Mouse (Mus musculus) layer of hippocampus, postnatal 25 days (tissue): ENCODE data around the gene Slc45a3. TPM values are rescaled to one million over a fixed set of nuclear protein-coding genes. Genes with fewer than 3 reads are reported as not detected.

Experiments used
- DNase-seq, 2 experiments: peaks; one replicate each; pipeline ENCODE4 v3.0.0; 2022; ENCODE audit warnings: mixed read lengths in 2 of 2, low spot score in 1 of 2; ENCODE audit errors: extremely low spot score in 1 of 2
- total RNA-seq, 2 experiments: library from RNA; stranded (reverse); gene quantifications; 2 replicates each; pipeline ENCODE4 v1.2.3; 2021

Slc45a3 gene
- total RNA-seq: 1 to 10 TPM; 2.4 TPM

- peak in 1 of 2 experiments; percentile 17 for DNase-seq
These were observed at the start of gene Slc45a3 for GRCm38 (mm10) chr1:131962606-131963084. TSS of gene Slc45a3 (plus strand) at chr1:131962967.

GRCm38 (mm10) chr1:131917634-131918033 lies 45.1 kb upstream of the Slc45a3 start:
- DNase-seq: no peak

- no peak for DNase-seq
These were observed 43.7 kb upstream of the Slc45a3 start for GRCm38 (mm10) chr1:131919052-131919451.

DNA sequence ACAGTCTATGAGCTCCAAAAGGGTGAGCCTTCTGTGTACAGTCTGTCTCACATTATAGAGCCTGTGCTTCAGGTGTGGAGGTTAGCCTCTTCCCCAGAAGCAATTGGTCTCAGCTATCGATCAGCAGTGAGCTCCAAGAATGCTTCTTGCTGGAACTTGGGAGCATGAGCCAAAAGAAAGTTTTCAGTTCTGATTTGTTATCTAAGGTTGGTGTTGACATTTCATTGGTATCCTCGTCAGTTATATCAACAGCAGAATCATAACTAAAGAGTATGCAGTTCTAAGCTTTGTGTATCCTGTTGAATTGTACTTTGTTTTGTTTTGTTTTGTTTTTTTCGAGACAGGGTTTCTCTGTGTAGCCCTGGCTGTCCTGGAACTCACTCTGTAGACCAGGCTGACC lies 40.7 kb upstream of the Slc45a3 start:
- DNase-seq: no peak

GRCm38 (mm10) chr1:131933471-131933870 lies 29.3 kb upstream of the Slc45a3 start:
- DNase-seq: no peak

DNA sequence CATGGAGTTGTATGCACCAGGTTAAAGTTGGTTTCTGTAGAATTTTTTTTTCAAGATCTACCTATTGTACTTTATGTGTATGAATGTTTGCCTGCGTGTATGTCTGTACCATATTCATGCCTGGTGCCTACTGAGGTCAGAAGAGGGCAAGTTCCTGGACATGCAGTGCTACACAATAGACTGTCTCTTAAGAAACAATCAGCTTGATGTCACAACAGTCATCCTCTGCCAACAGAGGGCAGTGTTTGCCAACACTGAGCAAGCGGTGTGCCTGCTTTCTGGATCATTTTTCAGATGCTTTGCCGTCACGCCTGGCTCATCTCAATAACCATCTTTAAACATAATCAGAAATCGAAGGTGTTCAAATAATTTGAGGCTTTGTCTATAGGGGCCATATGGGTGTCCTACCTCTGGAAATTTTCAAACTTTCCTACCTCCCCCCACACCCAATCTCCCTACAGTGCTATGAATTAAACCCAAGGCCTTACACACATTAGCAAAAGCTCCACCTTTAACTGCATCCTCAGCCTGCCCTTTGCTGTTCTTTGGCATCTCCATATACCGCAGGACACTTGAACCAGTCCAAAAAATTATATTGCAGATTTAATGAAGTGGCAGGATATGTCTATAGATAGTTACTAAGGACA lies 25.0 kb upstream of the Slc45a3 start:
- DNase-seq: peak; percentile 39 to 69

GRCm38 (mm10) chr1:131938811-131939210 lies 24.0 kb upstream of the Slc45a3 start:
- no peak for DNase-seq

GRCm38 (mm10) chr1:131940711-131941244 lies 22.0 kb upstream of the Slc45a3 start:
- no peak for DNase-seq

GRCm38 (mm10) chr1:131941501-131941900 lies 21.3 kb upstream of the Slc45a3 start:
- DNase-seq: no peak

GRCm38 (mm10) chr1:131942621-131943590 lies 19.9 kb upstream of the Slc45a3 start:
- no peak for DNase-seq

GRCm38 (mm10) chr1:131945674-131946440 lies 16.9 kb upstream of the Slc45a3 start:
- no peak for DNase-seq

- no peak for DNase-seq
These were observed 16.1 kb upstream of the Slc45a3 start for GRCm38 (mm10) chr1:131946462-131947215.

DNA sequence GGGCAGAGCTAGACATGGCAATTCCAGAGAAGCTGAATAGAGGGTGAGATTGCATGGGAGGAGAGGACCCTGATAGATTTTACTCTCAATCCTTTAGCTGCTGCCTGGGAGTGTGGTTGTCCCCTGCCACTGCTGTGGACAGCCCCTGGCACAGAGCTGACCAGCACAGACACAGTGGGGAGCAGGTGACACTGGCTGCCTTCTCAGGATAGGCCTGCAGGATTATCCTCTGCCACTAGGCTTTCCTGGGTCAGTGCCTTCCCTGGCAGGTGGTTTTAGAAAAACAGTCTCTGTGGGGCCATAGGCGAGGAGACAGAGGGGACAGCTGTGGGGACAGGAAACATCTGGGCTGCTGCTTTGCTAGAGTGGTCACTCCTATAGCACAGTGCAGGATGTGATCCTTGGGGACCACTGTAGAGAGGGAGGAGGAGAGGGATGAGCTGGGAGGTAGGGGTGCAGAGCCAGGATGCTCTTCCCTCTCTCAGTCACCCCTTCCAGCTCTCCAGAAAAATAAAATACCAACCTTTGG lies 14.7 kb upstream of the Slc45a3 start:
- DNase-seq: no peak

DNA sequence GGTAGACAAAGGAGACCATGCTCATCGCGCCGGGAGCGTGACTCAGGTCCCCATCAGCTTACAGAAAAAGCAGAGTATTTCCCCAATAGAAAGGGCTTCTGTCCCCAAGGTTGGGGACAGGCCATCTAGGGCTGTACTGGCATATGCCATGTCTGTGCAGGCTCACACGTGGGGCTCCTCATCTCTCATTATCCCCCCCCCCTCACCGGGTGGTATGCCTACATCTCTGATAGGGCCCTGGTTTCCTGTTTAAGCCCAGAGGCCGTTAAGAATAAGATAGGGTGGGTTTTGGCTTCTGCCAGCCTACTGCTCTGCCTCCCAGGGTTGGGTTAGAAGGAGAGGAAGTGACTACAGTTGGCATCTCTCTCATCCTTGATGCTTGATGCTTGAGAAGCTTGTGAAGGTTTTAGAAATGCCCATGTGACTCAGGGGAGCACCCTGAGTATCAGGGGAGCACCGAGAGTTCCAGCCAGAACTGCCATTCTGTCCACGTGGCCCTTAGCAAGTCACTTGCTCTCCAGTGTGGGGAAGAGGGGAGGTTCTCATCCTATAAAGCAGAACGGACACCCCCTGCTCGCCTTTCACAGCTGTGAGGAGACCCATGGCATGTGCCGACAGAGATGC lies 8.4 kb upstream of the Slc45a3 start:
- no peak for DNase-seq

DNA sequence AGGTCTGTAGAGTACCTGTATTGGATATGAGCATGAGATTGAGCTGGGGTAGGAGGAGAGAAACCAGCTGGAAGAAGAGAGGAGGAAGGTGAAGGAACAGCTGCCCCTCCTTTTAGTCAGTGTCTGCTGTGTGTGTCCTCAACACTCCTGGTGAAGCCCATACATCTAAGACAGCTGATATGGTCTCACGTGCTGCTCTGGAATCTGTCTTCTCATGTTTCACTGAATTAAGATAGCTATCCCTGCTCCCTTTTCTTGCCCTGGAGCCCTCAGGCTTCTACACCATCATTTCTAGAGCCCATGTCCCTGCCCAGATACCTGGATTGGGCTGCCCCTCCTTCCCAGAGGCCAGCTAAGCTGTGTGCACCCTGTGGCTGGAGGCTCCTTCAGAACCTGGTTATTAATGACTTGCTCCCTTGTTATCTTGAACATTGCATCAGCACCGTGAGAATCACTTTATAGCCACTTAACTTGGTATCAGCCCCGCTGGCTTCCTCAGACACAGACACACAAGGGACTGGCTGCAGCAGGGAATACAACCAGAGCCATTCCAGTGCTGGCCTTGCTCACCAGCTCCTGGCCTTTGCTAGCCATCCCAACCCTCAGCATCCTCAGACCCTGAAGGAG lies 7.5 kb upstream of the Slc45a3 start:
- DNase-seq: no peak

- DNase-seq: no peak
These were observed 5.4 kb upstream of the Slc45a3 start for GRCm38 (mm10) chr1:131957416-131957815.

GRCm38 (mm10) chr1:131961004-131961403 lies 1.8 kb upstream of the Slc45a3 start:
- DNase-seq: no peak

DNA sequence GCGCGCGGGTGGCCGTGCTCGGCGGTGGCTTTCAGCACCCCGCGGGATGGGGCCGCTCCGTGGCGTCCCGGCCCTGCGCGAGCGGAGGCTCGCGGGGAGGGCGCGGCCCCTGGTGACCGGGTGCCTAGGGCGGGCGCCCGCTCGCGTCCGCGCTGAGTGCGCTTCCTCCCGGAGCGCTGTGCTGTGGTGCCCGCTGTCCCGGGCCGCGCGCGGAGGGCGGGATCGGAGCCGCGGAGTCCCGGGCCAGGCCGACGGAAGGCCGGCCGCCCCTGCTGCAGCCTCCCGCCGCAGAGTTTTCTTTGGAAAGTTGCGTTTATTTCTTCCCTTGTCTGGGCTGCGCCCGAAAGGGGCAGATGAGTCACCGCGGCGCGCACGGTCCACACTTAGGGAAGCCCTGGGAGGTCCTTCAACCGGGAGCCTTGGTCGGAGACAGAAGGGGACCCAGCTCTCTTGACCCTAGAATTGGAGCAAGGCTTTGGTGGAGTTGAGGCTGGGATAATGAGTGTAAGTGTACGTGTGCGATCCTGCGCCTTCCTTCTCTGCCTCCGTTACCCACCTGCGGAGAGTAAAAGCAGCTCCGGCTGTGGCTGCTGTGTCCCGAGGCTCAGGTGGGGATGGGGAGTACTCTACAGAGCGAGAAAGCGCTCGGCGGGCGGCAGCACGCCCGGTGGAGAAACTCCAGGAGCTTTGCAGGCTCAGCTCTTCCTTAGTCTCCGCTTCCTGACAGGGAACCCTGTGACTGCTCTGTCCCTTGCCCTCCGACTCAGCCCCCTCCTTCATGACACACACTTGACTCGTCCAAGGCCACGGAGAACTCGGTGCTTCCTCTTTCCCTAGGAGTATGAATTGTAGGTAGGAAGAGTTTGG lies 551 bp downstream of the Slc45a3 start:
- no peak for DNase-seq
